Mouse (Mus musculus) midbrain, embryonic 14.5 days (tissue): Measurements from ENCODE around the gene Cpsf7. TPM values are rescaled to one million over a fixed set of nuclear protein-coding genes. Genes with fewer than 3 reads are reported as not detected.

Source experiments
- ATAC-seq: fragments of 200-750 bp; cut with Nextera tagmentation; 2 replicates; pipeline ENCODE4 v1.8.0; 2017; ENCODE audit warnings: moderate number of reproducible peaks, moderate library complexity; ENCODE audit not compliant: low FRiP score, low TSS enrichment
- DNase-seq: peaks from one replicate; pipeline ENCODE4 v3.0.0-alpha.2; 2015
- H3K27ac ChIP-seq: fragments of 300-500 bp; sonication (generic); replicated peaks from 2 replicates; pipeline ENCODE4 v1.5.1; 2014; ENCODE audit warnings: mild to moderate bottlenecking, low read depth, low read length, moderate library complexity
- H3K27me3 ChIP-seq: fragments of 300-500 bp; sonication (generic); 2 replicates; pipeline ENCODE4 v1.6.1; 2014; ENCODE audit warnings: low read length, control low read depth, mixed read lengths; ENCODE audit not compliant: control insufficient read depth, insufficient read depth
- H3K36me3 ChIP-seq: fragments of 300-500 bp; sonication (generic); 2 replicates; pipeline ENCODE4 v1.6.1; 2014; ENCODE audit warnings: low read length, control low read depth; ENCODE audit not compliant: control insufficient read depth, insufficient read depth
- H3K4me1 ChIP-seq: fragments of 300-500 bp; sonication (generic); 2 replicates; pipeline ENCODE4 v1.6.1; 2014; ENCODE audit warnings: mild to moderate bottlenecking, antibody characterized with exemption, low read length, control low read depth; ENCODE audit not compliant: control insufficient read depth, insufficient read depth
- H3K4me2 ChIP-seq: fragments of 300-500 bp; sonication (generic); 2 replicates; pipeline ENCODE4 v1.6.1; 2014; ENCODE audit warnings: mild to moderate bottlenecking, low read length, moderate library complexity
- H3K4me3 ChIP-seq: fragments of 300-500 bp; sonication (generic); replicated peaks from 2 replicates; pipeline ENCODE4 v1.5.1; 2014; ENCODE audit warnings: low read depth, low read length
- H3K9ac ChIP-seq: fragments of 300-500 bp; sonication (generic); replicated peaks from 2 replicates; pipeline ENCODE4 v1.6.1; 2014; ENCODE audit warnings: mild to moderate bottlenecking, low read length, moderate library complexity
- H3K9me3 ChIP-seq: fragments of 300-500 bp; sonication (generic); 2 replicates; pipeline ENCODE4 v1.6.1; 2016; ENCODE audit warnings: low read length, control low read depth, mixed read lengths; ENCODE audit not compliant: control insufficient read depth
- WGBS: fragments of 180-500 bp; shearing (Covaris S2); extraction: QIAGEN DNeasy Blood & Tissue Kit; methylation state at CpG from one replicate; pipeline ENCODE4 v1.1.7; 2014; 5-methylcytosine and 5-hydroxymethylcytosine counted together
- polyA plus RNA-seq: library from polyadenylated mRNA; unstranded; fragments of >200 nt; fragmentation: Nextera tagmentation; extraction: Ambion mirVana; gene quantifications from 2 replicates; pipeline ENCODE4 v1.2.1, GENCODE M21; 2014

The Cpsf7 gene
- polyA plus RNA-seq, 1 experiment from 2014 or later, result 66.0 TPM

DNA sequence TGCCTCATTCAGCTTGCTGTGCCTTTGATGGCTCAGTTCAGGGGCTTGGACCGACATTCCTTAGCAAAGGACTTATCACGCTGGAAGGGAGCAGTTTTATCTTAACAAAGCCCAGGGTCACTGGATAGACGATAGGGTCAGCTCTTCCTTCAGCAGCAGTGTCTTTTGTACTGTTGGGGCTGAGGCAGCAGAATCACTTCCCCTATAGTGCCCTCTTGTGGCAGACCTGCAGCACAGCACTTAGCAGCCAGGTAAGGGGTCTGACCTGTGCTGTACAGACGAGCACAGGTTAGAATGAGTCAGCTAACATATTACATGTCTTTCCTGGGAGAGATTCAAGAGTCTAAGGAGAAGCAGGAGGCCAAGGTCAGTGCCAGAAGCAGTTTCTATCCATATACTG is 22.5 kb upstream of the Cpsf7 start:
- H3K4me2 ChIP-seq, result no peak overlapping the region
- no peak overlapping the region for H3K27ac ChIP-seq
- ATAC-seq, result peak; percentile 66; the same call in 1 of the 2 replicates
- peaks cover 55% of the 10 kb centered on the region for H3K36me3 ChIP-seq
- H3K27me3 ChIP-seq, result no peaks in the 10 kb centered on the region
- no peak overlapping the region for H3K4me3 ChIP-seq
- DNase-seq, result peak; percentile 86
- no peaks in the 10 kb centered on the region for H3K9me3 ChIP-seq
- WGBS, result under 1% methylated on average over 4 of the region's 4 CpGs
- no peak overlapping the region for H3K9ac ChIP-seq
- no peaks in the 10 kb centered on the region for H3K4me1 ChIP-seq

DNA sequence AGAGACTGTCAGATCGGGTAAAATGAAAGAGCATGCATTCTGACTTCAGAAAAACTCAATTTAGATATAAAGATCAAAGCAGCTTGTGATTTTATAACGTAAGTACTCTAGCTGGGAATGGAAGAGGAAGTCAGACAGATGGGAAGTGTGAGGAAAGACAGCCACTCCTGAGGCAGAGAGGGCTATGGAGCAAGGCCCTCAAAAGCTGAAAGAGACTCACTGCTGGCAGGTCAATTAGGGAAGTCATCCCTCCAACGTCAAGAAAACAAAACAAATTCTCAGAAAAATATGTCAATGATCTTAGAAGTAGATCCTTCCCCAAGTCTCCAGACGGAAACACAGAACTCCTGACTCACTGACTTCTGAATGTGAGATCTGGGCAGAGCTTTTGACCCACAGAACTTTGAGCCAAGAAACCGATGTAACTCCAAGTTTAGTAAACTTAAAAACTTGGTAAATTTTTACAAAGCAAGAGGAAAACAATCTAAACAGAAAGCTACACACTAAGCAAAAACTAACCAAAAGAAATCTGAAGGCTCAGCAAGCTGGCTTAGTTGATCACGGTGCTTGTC is 14.2 kb upstream of the Cpsf7 start:
- Histone ChIP-seq H3K9me3 (no peaks in the 10 kb centered on the region), H3K27me3 (no peaks in the 10 kb centered on the region), H3K27ac (no peak overlapping the region), H3K4me3 (no peak overlapping the region), H3K4me2 (no peak overlapping the region), H3K9ac (no peak overlapping the region), H3K4me1 (no peaks in the 10 kb centered on the region), H3K36me3 (peaks cover 61% of the 10 kb centered on the region)
- WGBS, result 88% methylated on average over 6 of the region's 6 CpGs
- ATAC-seq (no peak), DNase-seq (no peak)

DNA sequence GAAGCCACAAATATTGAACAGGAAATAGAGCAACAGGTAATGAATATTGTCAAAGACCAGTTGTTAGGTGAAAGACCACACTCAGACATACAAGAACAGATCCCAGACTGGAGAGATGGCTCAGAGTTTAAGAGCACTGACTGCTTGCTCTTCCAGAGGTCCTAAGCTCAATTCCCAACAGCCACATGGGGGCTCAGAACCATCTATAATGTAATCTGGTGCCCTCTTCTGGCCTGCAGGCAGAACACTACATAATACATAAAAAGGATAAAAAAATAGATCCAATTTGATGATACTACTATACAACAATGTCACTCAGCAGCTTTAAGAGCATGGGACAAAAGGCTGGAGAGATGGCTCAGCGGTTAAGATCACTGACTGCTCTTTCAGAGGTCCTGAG is 4.7 kb upstream of the Cpsf7 start:
- peaks cover 19% of the 10 kb centered on the region for H3K36me3 ChIP-seq
- DNase-seq, result peak; percentile 55
- no peak overlapping the region for H3K4me2 ChIP-seq
- no peaks in the 10 kb centered on the region for H3K27me3 ChIP-seq
- no peak overlapping the region for H3K4me3 ChIP-seq
- WGBS, result 39% methylated on average over 1 of the region's 1 CpGs
- no peak for ATAC-seq
- H3K9ac ChIP-seq, result no peak overlapping the region
- 0 out of 2 replicates have a peak, but pooled peaks cover 4% of the 10 kb centered on the region for H3K4me1 ChIP-seq
- no peak overlapping the region for H3K27ac ChIP-seq
- no peaks in the 10 kb centered on the region for H3K9me3 ChIP-seq

DNA sequence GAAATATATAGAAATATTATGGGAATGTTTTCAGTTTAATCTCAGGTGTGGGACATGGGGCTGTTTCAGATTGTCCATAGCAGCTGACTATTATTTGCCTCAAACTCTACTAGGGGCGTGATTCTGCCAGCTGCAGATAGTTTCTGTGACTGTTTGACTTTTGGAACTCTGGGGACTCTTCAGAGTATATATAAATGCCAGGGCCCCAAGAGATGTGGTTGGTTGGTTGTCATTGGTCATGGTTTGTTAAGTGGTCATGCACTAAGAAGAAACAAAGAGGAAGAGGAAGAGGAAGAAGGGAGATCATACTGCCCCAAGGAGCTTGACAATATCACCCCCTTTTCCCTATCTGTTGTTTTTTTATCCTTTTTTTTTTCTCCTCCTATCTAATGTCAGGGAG is 3.1 kb upstream of the Cpsf7 start:
- Histone ChIP-seq H3K27ac (no peak overlapping the region), H3K27me3 (no peaks in the 10 kb centered on the region), H3K4me3 (no peak overlapping the region), H3K36me3 (peaks cover 7% of the 10 kb centered on the region), H3K9ac (no peak overlapping the region), H3K4me2 (no peak overlapping the region), H3K4me1 (peaks cover 13% of the 10 kb centered on the region), H3K9me3 (no peaks in the 10 kb centered on the region)
- 77% methylated on average over 1 of the region's 1 CpGs for WGBS
- DNase-seq (no peak), ATAC-seq (no peak)

DNA sequence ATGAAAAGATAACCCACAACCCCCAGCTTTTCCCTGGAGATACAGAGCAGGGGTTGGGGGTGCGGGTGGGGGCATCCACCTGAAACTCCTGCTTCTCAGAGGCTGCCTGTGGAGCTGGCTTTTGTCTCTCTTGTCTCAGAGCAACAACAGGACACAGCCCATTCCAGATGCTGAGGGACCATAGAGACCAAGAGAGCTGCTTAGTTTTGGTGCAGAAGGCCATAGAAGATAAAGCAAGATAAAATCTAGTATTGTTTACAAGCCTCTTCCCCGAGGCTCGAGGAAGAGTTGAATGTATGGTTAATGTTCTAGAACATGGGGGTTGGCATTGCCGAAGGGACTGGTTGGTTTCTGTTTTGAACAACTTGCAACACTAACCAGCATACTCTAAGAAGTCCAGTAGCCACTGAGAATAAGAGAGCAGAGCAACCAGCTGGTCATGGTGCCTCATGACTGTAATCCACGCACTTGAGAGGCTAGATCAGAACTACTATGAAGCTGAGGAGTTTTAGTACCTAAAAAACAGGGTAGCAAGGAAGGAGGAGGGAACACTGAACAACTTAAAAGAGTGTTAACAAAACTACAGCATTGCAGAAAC is 1.5 kb upstream of the Cpsf7 start:
- no peaks in the 10 kb centered on the region for H3K27me3 ChIP-seq
- no peak overlapping the region for H3K27ac ChIP-seq
- H3K9ac ChIP-seq, result no peak overlapping the region
- H3K4me2 ChIP-seq, result peak overlapping the region; percentile 75
- no peaks in the 10 kb centered on the region for H3K9me3 ChIP-seq
- no peak for DNase-seq
- H3K4me3 ChIP-seq, result peak overlapping the region; percentile 96; the same call in 1 of the 2 replicates
- WGBS, result 89% methylated on average over 5 of the region's 5 CpGs
- peaks cover 10% of the 10 kb centered on the region for H3K36me3 ChIP-seq
- no peak for ATAC-seq
- peaks cover 17% of the 10 kb centered on the region for H3K4me1 ChIP-seq

DNA sequence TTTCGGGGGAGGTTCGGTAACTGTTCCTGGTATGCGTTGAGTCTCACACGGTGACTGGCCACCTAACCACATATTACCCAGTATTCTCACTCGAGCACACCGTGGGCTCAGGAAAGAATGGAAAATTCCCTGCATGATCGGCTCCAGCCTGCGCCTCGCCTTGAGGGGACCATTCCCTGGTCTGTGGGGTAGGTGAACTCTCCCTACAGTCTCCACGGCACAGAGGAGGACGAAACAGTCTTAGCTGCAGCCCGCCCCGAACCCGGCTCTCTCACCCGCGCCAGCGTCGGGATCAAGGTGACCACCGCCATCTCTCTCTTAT is 321 bp upstream of the Cpsf7 start:
- H3K36me3 ChIP-seq, result peaks cover 10% of the 10 kb centered on the region
- H3K27ac ChIP-seq, result peak overlapping the region; percentile 94
- no peaks in the 10 kb centered on the region for H3K9me3 ChIP-seq
- WGBS, result under 1% methylated on average over 19 of the region's 19 CpGs
- DNase-seq, result no peak
- peak overlapping the region; percentile 96 for H3K4me3 ChIP-seq
- peaks cover 17% of the 10 kb centered on the region for H3K4me1 ChIP-seq
- no peaks in the 10 kb centered on the region for H3K27me3 ChIP-seq
- H3K4me2 ChIP-seq, result peak overlapping the region; percentile 75
- ATAC-seq, result no peak
- peak overlapping the region; percentile 94 for H3K9ac ChIP-seq

DNA sequence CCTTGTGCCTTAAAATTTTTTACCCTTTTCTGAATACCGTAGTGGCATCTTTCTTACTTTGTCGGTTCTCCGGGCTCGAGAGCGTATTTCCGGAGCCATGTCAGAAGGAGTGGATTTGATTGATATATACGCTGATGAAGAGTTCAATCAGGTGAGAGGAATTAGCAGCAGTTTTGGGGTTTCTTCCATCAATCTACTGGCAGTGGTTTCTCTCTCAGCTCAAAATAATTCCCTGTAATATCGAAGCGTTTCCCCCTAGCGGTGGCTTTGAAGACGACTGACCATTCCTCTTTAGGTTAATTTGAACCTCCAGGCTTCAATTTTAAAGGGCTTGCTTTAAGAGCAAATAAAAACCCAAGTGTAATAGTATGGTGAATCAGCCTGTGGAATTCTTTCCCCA is 844 bp downstream of the Cpsf7 start, which contains the start of gene Sdhaf2:
TSS of gene Sdhaf2 (minus strand) at position 233 of the 400 bp plus-strand sequence.
- ATAC-seq, result no peak
- peak; percentile 87 for DNase-seq

DNA sequence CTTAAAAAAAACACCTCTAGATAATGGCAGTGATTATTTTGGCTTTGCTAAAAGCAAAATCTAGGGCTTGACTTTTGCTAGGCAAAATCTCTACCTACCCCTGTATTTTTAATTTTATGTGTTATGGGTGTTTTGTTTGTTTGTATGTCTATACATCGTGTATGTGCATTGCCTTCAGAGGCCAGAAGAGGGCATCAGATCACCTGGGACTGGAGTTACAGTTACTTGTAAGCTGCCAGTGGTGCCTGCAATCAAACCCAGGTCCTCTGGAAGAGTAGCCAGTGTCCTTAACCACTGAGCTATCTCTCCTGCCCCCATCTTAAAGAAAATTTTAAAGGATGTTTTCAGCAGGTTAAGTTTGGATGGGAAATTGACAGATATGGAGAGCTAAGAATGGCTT is 5.0 kb downstream of the Cpsf7 start:
- Histone ChIP-seq H3K9me3 (no peaks in the 10 kb centered on the region), H3K36me3 (peaks cover 56% of the 10 kb centered on the region), H3K9ac (no peak overlapping the region), H3K27me3 (no peaks in the 10 kb centered on the region), H3K27ac (no peak overlapping the region), H3K4me3 (no peak overlapping the region), H3K4me1 (peaks cover 13% of the 10 kb centered on the region), H3K4me2 (no peak overlapping the region)
- DNase-seq (no peak), ATAC-seq (no peak)
- WGBS, result 100% methylated on average over 1 of the region's 1 CpGs

More for the DNA sequence above, 844 bp downstream of the Cpsf7 start, which contains the start of gene Sdhaf2:
- Histone ChIP-seq H3K36me3 (peaks cover 19% of the 10 kb centered on the region), H3K27ac (peak within 1 kb of the TSS; percentile 94), H3K9ac (peak within 1 kb of the TSS; percentile 94), H3K4me1 (peaks cover 17% of the 10 kb centered on the region), H3K4me3 (peak within 1 kb of the TSS; percentile 96), H3K27me3 (no peaks in the 10 kb centered on the region), H3K9me3 (no peaks in the 10 kb centered on the region), H3K4me2 (peak within 1 kb of the TSS; percentile 75)
- 0% methylated on average over 11 of the region's 11 CpGs for WGBS

DNA sequence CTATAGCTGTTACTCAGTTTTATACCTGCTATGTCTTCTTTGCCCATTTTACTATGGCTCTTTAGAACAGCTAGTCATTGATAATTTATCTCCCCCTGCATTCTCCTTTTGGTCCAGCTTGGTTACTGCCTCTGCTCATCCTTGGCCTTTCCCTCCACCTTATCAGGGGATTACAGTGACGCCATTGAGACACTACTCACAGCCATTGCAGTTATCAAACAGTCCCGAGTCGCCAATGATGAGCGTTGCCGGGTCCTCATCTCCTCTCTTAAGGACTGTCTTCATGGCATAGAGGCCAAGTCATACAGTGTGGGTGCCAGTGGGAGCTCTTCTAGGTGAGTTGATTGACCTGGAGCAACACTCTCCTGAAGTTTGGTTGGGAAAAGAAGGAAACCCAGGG is 14.4 kb downstream of the Cpsf7 start:
- DNase-seq, result no peak
- Histone ChIP-seq H3K27me3 (no peaks in the 10 kb centered on the region), H3K9ac (no peak overlapping the region), H3K9me3 (no peaks in the 10 kb centered on the region), H3K27ac (no peak overlapping the region), H3K36me3 (peaks cover 93% of the 10 kb centered on the region), H3K4me3 (no peak overlapping the region), H3K4me2 (no peak overlapping the region), H3K4me1 (no peaks in the 10 kb centered on the region)
- 97% methylated on average over 5 of the region's 5 CpGs for WGBS
- no peak for ATAC-seq
